Mouse (Mus musculus): ENCODE measurements around the gene Slc9a1. TPM values are rescaled to one million over a fixed set of nuclear protein-coding genes. Genes with fewer than 3 reads are reported as not detected.
A peak's percentile ranks its signal among the peaks of the same experiment; 100 is the strongest.

The Slc9a1 gene
- polyA plus RNA-seq, 1 experiment from 2014 or later = 9.4 TPM

DNA sequence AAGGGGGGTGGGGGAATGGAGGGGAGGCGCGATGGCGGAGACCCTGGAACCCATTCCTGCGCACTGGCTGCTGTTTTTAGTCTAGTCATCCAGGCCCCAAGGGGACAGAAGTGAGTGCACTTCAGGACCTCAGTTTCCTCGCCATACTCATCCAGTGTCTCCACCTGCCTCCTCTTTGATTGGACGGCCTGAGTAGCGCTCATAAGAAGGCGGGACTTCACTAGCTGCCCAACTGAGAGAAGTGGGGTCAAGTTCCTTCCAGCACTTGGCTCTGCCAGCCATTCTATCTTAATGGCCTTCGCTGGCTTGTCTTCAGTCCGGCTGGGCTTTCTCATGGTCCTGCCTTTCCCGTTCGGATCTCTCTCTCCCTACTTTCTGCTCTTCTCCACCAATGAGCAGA lies 99.6 kb downstream of the Slc9a1 start:
- 13% methylated on average over 12 of the region's 12 CpGs for WGBS
- peak overlapping the region; percentile 57 for H3K4me3 ChIP-seq

DNA sequence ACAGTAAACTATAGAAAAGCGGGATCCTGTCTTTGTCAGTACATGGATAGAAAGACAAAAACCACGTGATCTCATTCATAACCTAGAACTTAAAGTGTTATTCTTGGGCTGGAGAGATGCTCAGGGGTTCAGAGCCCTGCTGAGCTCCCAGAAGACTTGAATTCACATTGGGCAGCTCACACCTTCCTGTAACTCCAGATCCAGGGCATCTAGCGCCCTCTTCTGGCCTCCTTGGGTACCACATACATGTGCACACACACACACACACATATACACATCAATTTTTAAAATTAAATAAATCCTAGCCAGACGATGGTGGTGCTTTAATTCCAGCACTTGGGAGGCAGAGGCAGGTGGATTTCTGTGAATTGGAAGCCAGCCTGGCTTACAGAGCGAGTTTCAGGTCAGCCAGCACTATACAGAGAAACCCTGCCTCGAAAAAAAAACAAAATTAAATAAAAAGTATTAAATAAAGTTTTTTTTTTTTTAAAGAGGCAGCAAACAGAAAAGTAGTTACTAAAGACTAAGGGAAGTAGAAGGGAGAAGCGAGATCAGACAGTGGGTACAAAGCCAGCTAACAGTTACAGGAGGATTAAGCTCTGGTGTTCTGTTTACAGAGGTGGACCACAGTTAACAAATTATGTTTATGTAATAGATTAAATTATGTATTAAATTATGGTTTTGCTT lies 101.8 kb downstream of the Slc9a1 start:
- WGBS = 78% methylated on average over 7 of the region's 7 CpGs
- H3K9me3 ChIP-seq = peaks cover 5% of the 10 kb centered on the region; the same call in 1 of the 2 replicates
- H3K27me3 ChIP-seq = peaks cover 20% of the 10 kb centered on the region
- H3K36me3 ChIP-seq = no peaks in the 10 kb centered on the region
- no peak overlapping the region for H3K9ac ChIP-seq
- peaks cover 14% of the 10 kb centered on the region; the same call in 1 of the 2 replicates for H3K4me1 ChIP-seq
- H3K4me2 ChIP-seq = no peak overlapping the region
- no peak for ATAC-seq (ENCODE audit: insufficient number of reproducible peaks, insufficient read depth, low FRiP score, low TSS enrichment, low read depth)
- H3K27ac ChIP-seq = no peak overlapping the region
- H3K4me3 ChIP-seq = no peak overlapping the region

More for the DNA sequence above, 99.6 kb downstream of the Slc9a1 start:
- Histone ChIP-seq H3K4me2 (peak overlapping the region; percentile 97), H3K27ac (no peak overlapping the region), H3K9ac (no peak overlapping the region), H3K4me1 (peaks cover 14% of the 10 kb centered on the region; the same call in 1 of the 2 replicates), H3K27me3 (peaks cover 13% of the 10 kb centered on the region), H3K36me3 (no peaks in the 10 kb centered on the region), H3K9me3 (peaks cover 5% of the 10 kb centered on the region; the same call in 1 of the 2 replicates)
- no peak for ATAC-seq (ENCODE audit: insufficient number of reproducible peaks, insufficient read depth, low FRiP score, low TSS enrichment, low read depth)

Small RNA genes lying within 50 kb of the gene (microRNA-seq; reads per million reads assigned to microRNA genes)
- 2.4 reads per million, percentile 7 among the genes with 10 or more reads in this experiment for gene Mir5122

Other genes starting within 250 kb of the Slc9a1 start
- gene Wasf2, start 239.2 kb upstream of the Slc9a1 start, polyA plus RNA-seq (2015; fragmentation: Nextera tagmentation; extraction: Ambion mirVana) = 118 and 142 TPM in 2 replicates
- gene Cd164l2, start 157.6 kb upstream of the Slc9a1 start, polyA plus RNA-seq (2015; fragmentation: Nextera tagmentation; extraction: Ambion mirVana) = 4.0 and 5.2 TPM in 2 replicates
- gene Gpr3, start 157.2 kb upstream of the Slc9a1 start, polyA plus RNA-seq (2015; fragmentation: Nextera tagmentation; extraction: Ambion mirVana) = 0.15 and 0.37 TPM in 2 replicates
- 4.3 and 4.8 TPM in 2 replicates for gene Map3k6, start 128.9 kb upstream of the Slc9a1 start, polyA plus RNA-seq (2015; fragmentation: Nextera tagmentation; extraction: Ambion mirVana)
- gene Sytl1, start 106.6 kb upstream of the Slc9a1 start, polyA plus RNA-seq (2015; fragmentation: Nextera tagmentation; extraction: Ambion mirVana) = 6.6 and 8.2 TPM in 2 replicates
- gene Tmem222, start 91.9 kb upstream of the Slc9a1 start, polyA plus RNA-seq (2015; fragmentation: Nextera tagmentation; extraction: Ambion mirVana) = 84.4 and 89.9 TPM in 2 replicates
- gene Wdtc1, start 16.2 kb upstream of the Slc9a1 start, polyA plus RNA-seq (2015; fragmentation: Nextera tagmentation; extraction: Ambion mirVana) = 13.9 and 14.3 TPM in 2 replicates
- 1.4 and 1.5 TPM in 2 replicates for gene Tent5b, start 110.4 kb downstream of the Slc9a1 start, polyA plus RNA-seq (2015; fragmentation: Nextera tagmentation; extraction: Ambion mirVana)
- 3.7 and 4.0 TPM in 2 replicates for gene Trnp1, start 128.8 kb downstream of the Slc9a1 start, polyA plus RNA-seq (2015; fragmentation: Nextera tagmentation; extraction: Ambion mirVana)
- gene Kdf1, start 149.3 kb downstream of the Slc9a1 start, polyA plus RNA-seq (2015; fragmentation: Nextera tagmentation; extraction: Ambion mirVana) = 19.9 TPM in 2 replicates
- 331 and 335 TPM in 2 replicates for gene Nudc, start 176.3 kb downstream of the Slc9a1 start, polyA plus RNA-seq (2015; fragmentation: Nextera tagmentation; extraction: Ambion mirVana)
- not detected in 2 replicates for gene Nr0b2, start 183.7 kb downstream of the Slc9a1 start, polyA plus RNA-seq (2015; fragmentation: Nextera tagmentation; extraction: Ambion mirVana)
- gene Gpatch3, start 205.0 kb downstream of the Slc9a1 start, polyA plus RNA-seq (2015; fragmentation: Nextera tagmentation; extraction: Ambion mirVana) = 9.5 and 9.9 TPM in 2 replicates
- 16.4 and 21.2 TPM in 2 replicates for gene Gpn2, start 214.7 kb downstream of the Slc9a1 start, polyA plus RNA-seq (2015; fragmentation: Nextera tagmentation; extraction: Ambion mirVana)
- 130 and 142 TPM in 2 replicates for gene Sfn, start 232.5 kb downstream of the Slc9a1 start, polyA plus RNA-seq (2015; fragmentation: Nextera tagmentation; extraction: Ambion mirVana)

All from embryonic facial prominence, embryonic 13.5 days (tissue).